In the genomic region with DNA sequence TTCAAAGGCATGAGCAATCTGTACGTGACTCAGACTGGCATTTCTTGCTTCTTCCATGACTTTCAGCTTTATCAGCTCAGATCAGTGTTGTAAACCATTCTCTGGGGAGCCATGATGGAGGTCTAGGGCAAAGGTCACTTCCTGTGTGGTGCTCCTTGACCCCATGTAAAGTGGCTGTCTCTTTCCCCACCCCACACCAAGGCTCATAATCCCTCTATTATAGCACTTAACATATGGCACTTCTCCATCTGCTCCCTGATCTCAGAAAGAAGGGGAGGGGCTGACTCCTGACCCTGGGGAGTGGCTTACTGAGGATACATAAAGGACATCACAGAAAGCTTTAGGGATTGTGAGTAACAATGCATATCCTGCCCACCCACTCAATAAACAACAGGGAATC, we compare ENCODE assay signal across 29 mouse cellular contexts.
A peak's percentile ranks its signal among the peaks of the same experiment; 100 is the strongest.
DNase-seq lines count a peak whose midpoint lies in the region; ATAC-seq lines count a peak whose summit lies in the region.
"Had no signal": no experiment of that assay in that cellular context is flagged by ENCODE, and none has a peak within 500 bp of the region (broad histone marks: within the 10 kb centered on the region; RNA-seq: fewer than 3 reads in every experiment).

No protein-coding gene starts in this region.

- no peak overlapping the region for H3K4me2 ChIP-seq in hindbrain, embryonic 16.5 days (ENCODE audit: low read length)
- H3K4me2 ChIP-seq: embryonic facial prominence, embryonic 15.5 days; heart, embryonic 12.5 days; hindbrain, embryonic 12.5 days; limb, embryonic 12.5 days; liver, embryonic 12.5 days had no signal

- DNase-seq in hindbrain, embryonic 10.5 days (ENCODE audit: low spot score): peak; percentile 69
- DNase-seq in 3T3-L1 (ENCODE audit: low read depth, low spot score): peak; percentile 42
- peak; percentile 50 for DNase-seq in embryonic facial prominence, embryonic 10.5 days (ENCODE audit: low spot score)
- DNase-seq in mesoderm, embryonic 11.5 days (ENCODE audit: low read depth, low spot score): peak; percentile 68
- no peak for DNase-seq in cerebellum, postnatal 36 days
- no peak for DNase-seq in urinary bladder, postnatal 14 days (ENCODE audit: low spot score)
- DNase-seq: adrenal gland, postnatal 36 days; cerebellum, adult 9-10 months; forebrain, postnatal 0 days; gastrocnemius, postnatal 25 days; heart, adult 18-20 months; heart, postnatal 10 days; kidney, adult 9 months; kidney, postnatal 14 days; layer of hippocampus, postnatal 36 days; lung, adult 2 months; lung, postnatal 14 days; midbrain, embryonic 14.5 days; right cerebral cortex, postnatal 14 days; spleen, adult 18-20 months had no signal

- H3K4me3 ChIP-seq in hindbrain, embryonic 10.5 days: no peak overlapping the region
- no peak overlapping the region for H3K4me3 ChIP-seq in hindbrain, embryonic 16.5 days (ENCODE audit: low read length)
- no peak overlapping the region for H3K4me3 ChIP-seq in embryonic facial prominence, embryonic 10.5 days
- H3K4me3 ChIP-seq: embryonic facial prominence, embryonic 15.5 days; heart, embryonic 12.5 days; hindbrain, embryonic 12.5 days; layer of hippocampus, adult 2 months; limb, embryonic 12.5 days; liver, embryonic 12.5 days; myocyte had no signal

- peaks cover 84% of the 10 kb centered on the region for H3K27me3 ChIP-seq in hindbrain, embryonic 10.5 days (ENCODE audit: insufficient read depth, poor library complexity, severe bottlenecking)
- no peaks in the 10 kb centered on the region for H3K27me3 ChIP-seq in hindbrain, embryonic 16.5 days (replicated peaks; ENCODE audit: control insufficient read depth, insufficient read depth, low read length)
- peaks cover 10% of the 10 kb centered on the region for H3K27me3 ChIP-seq in embryonic facial prominence, embryonic 10.5 days (replicated peaks; ENCODE audit: low read depth, poor library complexity, severe bottlenecking)
- H3K27me3 ChIP-seq: embryonic facial prominence, embryonic 15.5 days; heart, embryonic 12.5 days; hindbrain, embryonic 12.5 days; limb, embryonic 12.5 days; liver, embryonic 12.5 days had no signal

- WGBS in hindbrain, embryonic 10.5 days: 13% methylated on average over 1 of the region's 1 CpGs
- WGBS in hindbrain, embryonic 16.5 days: 57% methylated on average over 1 of the region's 1 CpGs
- WGBS in embryonic facial prominence, embryonic 10.5 days: 13% methylated on average over 1 of the region's 1 CpGs

- no peak overlapping the region for H3K27ac ChIP-seq in hindbrain, embryonic 10.5 days
- H3K27ac ChIP-seq in hindbrain, embryonic 16.5 days (ENCODE audit: low read depth, low read length): no peak overlapping the region
- no peak overlapping the region for H3K27ac ChIP-seq in embryonic facial prominence, embryonic 10.5 days (replicated peaks)
- H3K27ac ChIP-seq: embryonic facial prominence, embryonic 15.5 days; hindbrain, embryonic 12.5 days; layer of hippocampus, adult 2 months; limb, embryonic 12.5 days; liver, embryonic 12.5 days had no signal

- H3K36me3 ChIP-seq in hindbrain, embryonic 10.5 days: no peaks in the 10 kb centered on the region
- no peaks in the 10 kb centered on the region for H3K36me3 ChIP-seq in hindbrain, embryonic 16.5 days (ENCODE audit: control insufficient read depth, insufficient read depth, low read length)
- H3K36me3 ChIP-seq in embryonic facial prominence, embryonic 10.5 days (replicated peaks): no peaks in the 10 kb centered on the region
- H3K36me3 ChIP-seq: embryonic facial prominence, embryonic 15.5 days; heart, embryonic 12.5 days; hindbrain, embryonic 12.5 days; limb, embryonic 12.5 days; liver, embryonic 12.5 days had no signal

- H3K4me1 ChIP-seq in hindbrain, embryonic 10.5 days (replicated peaks): peaks cover 8% of the 10 kb centered on the region
- H3K4me1 ChIP-seq in hindbrain, embryonic 16.5 days (ENCODE audit: control insufficient read depth, insufficient read depth, low read depth, low read length): no peaks in the 10 kb centered on the region
- H3K4me1 ChIP-seq in embryonic facial prominence, embryonic 10.5 days: peaks cover 4% of the 10 kb centered on the region
- H3K4me1 ChIP-seq: embryonic facial prominence, embryonic 15.5 days; heart, embryonic 12.5 days; hindbrain, embryonic 12.5 days; limb, embryonic 12.5 days; liver, embryonic 12.5 days had no signal

- no peaks in the 10 kb centered on the region for H3K9me3 ChIP-seq in hindbrain, embryonic 10.5 days
- H3K9me3 ChIP-seq in hindbrain, embryonic 16.5 days (ENCODE audit: control insufficient read depth, low read length): no peaks in the 10 kb centered on the region
- H3K9me3 ChIP-seq in embryonic facial prominence, embryonic 10.5 days: no peaks in the 10 kb centered on the region
- H3K9me3 ChIP-seq: embryonic facial prominence, embryonic 15.5 days; heart, embryonic 12.5 days; hindbrain, embryonic 12.5 days; limb, embryonic 12.5 days; liver, embryonic 12.5 days had no signal

- H3K9ac ChIP-seq in hindbrain, embryonic 16.5 days (ENCODE audit: low read depth, low read length): no peak overlapping the region
- H3K9ac ChIP-seq: embryonic facial prominence, embryonic 15.5 days; forebrain, postnatal 0 days; heart, embryonic 12.5 days; hindbrain, embryonic 12.5 days; limb, embryonic 12.5 days; liver, embryonic 12.5 days had no signal

- no peak for ATAC-seq in hindbrain, embryonic 16.5 days
- ATAC-seq: forebrain, postnatal 0 days; inflammation-experienced regulatory T-cells, adult 6 months; liver, embryonic 12.5 days had no signal

Comparison
In these comparisons a context has a peak if more than half of its experiments do, and no peak if none do; other contexts are left out.
1. DNase-seq: peak in hindbrain, embryonic 10.5 days (single experiment), 3T3-L1 (single experiment), embryonic facial prominence, embryonic 10.5 days (single experiment) and mesoderm, embryonic 11.5 days (single experiment); none in cerebellum, postnatal 36 days (0 of 2) and urinary bladder, postnatal 14 days (single experiment).